Mouse (Mus musculus) neural tube, embryonic 10.5 days (tissue): ENCODE data around the gene Kif12.

ENCODE experiments used
- DNase-seq: peaks from one replicate; pipeline ENCODE4 v3.0.0-alpha.2; 2017; ENCODE audit warnings: low spot score; ENCODE audit errors: extremely low spot score

Kif12 gene

DNA sequence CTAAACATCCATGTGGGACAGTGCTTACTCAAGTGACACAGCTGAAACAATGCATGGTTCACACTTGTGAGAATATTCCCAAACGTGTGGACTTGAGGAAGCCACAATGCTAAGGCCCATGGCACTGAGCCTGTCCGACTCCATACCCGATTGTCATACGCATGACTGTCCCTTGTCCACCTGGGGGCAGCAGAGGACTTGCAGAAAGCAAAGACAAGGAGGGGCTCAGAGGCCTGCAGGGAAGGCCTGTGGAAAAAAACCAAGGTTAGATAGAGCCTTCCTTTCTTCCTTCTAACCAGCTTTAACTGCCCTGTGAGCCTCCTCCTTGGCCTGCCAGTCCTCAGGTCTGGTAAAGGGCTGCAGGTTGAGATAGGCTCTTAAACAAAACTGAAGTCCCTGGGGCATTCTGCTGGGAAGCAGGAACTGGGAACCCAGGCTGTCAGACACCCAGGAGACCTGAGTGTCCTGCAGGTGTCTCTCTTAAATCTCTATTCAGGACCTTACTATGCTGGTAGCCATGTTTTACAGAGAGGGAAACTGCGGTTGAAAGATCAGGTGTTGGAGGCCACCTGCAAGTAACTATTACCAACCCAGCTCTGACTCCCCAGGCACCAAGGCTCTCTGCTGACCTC, 12.9 kb downstream of the Kif12 start:
- peak; percentile 83 for DNase-seq

DNA sequence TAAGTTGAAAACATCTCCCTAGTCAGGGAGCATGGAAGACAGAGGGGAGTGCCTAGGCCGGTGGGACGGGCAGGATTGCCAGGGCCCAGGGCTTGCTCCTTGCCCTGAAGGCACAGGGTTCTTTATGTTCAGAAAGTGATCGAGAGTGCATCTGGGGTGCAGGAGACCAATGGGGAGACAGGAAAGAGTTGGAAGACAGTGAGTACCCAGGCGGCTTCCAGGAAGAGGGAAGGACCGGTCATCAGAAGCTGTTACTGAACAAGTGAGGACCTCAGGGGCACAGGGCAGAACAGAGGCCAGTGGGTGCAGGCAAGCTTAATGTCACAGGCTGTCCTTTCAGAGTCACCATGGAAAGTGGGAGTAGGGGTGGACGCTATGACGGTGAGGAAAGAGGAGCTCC, 13.7 kb downstream of the Kif12 start:
- DNase-seq = no peak

DNA sequence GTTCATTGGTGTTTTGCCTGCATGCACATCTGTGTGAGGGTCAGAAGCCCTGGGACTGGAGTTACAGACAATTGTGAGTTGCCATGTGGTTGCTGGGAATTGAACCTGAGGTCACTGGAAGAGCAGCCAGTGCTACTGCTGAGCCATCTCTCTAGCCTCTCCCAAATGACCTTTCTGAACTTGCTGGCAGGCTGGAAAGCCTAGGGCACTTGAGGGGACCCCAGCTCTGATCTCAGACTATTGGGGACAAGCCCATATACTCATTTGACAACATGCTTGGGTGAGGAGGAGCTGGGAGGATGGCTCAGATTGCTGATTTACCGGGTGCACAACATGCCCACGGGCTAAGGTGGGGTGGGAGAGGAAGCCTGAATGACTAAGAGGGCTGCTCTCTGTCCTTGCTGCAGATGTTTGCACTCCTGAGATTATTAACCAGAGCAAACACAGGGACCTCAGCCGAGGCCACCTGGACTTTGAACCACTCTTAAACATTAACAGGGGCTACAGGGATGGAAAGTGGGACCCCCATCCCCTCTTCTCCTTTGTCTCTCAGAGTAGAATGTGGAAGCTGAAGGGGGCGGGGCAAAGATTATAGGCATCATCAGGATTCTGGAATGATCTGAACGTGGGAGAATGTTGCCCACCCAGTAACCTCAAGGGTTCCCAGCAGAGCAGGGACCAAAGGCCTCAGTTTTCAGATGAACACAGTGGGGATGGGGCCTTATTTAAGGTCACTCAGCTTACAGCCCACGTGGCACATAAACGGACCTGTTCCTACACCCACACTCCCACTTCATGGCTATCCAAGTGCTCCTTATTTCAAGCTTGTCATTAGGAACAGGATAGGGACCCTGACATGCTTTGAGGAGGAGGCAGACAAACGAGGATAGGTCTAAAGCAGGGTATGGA, 15.0 kb downstream of the Kif12 start:
- DNase-seq = no peak

DNA sequence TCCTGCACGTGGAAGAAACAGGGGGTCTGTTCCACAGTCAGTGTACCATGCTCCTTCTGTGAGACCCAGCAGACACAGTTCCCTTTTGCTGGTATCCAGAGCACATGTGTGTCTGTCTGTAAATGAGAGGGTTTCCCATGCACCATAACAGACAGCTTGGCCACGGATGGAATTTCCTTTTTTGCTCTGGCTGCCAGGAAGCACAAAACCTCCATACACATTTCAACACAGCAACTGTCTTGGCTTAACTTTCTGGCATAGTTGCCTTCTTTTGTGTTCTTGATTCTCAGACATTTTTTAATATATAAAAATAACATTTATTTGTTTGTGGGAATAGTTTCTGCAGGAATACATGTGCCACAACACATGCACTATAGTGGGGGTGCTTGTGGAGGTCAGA, 16.3 kb downstream of the Kif12 start:
- no peak for DNase-seq

DNA sequence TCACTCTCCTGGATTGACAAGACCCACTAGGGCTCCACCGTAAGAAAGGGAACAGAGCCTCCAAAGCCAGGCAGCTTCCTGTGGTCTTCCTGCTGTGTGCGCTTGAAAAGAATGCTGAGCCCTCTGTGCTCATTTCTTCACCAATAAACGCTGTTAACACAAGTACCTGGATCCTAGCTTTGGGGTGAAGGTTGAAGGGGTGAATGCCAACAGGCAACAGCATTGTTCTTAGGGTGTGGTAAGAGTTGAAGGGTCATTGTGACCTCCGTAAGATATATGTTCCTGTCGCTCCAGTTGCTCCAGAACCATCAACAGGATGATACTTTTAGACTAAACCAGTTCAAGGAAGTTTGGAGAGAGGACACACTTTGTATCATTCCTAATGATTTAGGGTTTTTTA, 17.2 kb downstream of the Kif12 start, which contains the start of gene Ambp:
Ambp (minus strand) TSS at position 101 of the 400 bp plus-strand sequence.
- DNase-seq = no peak

DNA sequence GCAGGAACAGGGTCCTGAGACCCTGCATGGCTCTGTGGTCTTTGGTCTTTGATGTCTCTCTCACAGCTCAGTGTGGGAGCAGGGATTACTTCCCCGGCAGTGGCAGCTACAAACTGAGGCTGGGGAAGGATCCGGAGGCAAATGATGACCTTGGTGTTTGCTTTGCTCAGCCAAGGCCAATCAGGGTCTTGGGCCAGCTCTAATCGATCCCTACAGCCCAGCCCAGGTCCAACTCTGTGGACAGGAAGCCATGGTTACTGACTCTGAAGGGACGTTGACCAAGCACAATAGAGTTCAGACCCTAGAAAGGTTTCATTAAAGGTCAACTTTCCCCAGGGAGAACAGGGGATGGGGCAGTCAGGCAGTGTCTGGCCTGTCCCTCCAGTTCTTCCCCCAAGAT, 17.9 kb downstream of the Kif12 start:
- no peak for DNase-seq

DNA sequence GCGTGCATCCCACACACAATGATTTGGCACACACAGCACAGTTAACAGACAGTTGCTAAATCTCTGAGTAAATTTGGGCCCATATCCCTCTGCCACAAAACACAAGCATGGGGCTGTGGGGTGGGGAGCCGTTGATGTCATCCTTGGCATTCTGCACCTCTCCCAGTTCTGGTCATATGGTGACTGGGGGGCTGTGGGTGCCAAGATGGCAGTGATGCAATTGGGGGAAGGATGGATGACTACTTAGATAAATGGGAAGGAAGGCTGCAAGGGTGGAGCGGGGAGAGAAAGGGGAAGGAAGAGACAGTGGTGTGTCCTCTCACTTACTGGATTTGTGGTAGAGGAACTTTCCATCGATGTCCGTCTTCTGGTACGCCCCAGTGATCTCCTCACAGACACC, 20.8 kb downstream of the Kif12 start:
- no peak for DNase-seq

DNA sequence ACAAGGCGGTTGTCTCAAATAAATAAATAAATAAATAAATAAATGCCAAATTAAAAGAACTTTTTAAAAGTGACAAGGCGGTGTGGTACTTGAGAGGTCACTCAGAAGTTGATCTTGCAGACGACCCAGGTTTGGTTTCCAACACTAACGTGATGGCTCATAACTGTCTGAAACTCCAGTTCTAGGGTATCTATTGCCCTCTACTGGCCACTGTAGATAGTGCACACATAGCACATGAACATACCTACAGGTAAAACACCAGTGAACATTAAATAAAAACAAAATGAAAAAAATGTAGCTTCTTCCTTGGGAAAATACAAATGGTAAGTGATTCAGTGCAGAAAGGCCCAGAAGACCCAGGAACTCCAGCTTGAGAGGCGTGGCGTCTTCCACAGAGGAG, 24.7 kb downstream of the Kif12 start:
- no peak for DNase-seq

DNA sequence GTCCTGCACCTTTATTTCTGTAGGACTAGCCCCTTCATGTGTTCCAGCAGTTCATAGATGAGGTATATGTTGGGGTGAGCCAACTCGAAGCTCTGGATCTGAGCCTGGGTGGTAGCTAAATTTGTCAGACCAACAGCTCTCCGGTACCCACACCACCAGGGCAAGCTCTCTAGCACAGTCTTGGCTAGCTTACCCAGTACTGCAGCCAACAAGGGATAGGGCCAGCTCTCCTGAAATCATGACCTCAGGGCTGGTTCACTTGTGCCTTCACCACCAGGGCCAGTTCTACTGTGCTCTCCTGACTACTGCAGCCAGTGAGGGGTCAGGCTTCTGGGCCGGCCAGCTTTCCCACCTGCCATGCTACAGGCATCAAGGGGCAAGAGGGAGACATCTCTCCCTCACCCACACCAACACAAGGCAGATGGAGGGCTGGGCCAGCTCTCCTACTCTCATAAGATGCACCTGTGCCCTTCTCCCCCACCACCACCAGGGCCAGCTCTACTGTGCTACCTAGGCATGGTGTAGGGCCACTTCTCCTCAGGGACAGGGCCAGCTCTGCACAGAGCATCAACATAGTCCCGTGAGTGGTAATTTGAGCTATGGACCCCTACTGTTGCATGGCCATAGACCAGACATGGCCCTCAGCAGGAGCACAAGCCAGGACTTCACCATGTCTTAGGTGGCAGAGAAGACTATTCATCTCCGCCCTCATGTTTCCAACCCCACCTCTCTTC, 41.9 kb downstream of the Kif12 start:
- DNase-seq = no peak

DNA sequence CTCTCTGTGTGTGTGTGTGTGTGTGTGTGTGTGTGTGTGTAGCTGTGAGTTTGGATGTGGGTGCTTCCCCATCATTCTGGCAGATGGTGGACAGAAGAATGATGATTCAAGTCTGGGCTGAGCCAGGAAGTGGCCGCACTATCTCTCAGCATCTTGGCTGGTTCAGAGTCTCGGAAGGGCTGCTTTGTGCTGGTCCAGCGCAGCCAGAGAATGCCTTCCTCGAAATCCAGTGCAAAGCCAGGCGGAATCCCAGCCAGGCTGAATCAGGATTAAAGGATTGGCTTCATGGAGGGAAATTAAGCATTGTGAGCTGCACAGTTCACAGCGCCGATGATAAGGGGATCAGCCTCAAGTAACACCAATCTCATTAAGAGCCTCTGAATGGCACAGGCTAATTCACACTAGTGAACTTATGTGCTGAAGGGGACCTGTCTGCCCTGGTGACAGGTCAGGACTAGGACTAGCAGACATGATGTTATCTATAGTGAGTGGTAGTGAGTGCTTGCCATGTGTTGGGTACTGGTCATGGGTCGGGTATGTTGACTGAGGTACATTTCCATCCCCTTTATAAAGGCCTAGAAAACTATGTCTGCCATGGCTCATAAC, 47.0 kb downstream of the Kif12 start:
- no peak for DNase-seq

DNA sequence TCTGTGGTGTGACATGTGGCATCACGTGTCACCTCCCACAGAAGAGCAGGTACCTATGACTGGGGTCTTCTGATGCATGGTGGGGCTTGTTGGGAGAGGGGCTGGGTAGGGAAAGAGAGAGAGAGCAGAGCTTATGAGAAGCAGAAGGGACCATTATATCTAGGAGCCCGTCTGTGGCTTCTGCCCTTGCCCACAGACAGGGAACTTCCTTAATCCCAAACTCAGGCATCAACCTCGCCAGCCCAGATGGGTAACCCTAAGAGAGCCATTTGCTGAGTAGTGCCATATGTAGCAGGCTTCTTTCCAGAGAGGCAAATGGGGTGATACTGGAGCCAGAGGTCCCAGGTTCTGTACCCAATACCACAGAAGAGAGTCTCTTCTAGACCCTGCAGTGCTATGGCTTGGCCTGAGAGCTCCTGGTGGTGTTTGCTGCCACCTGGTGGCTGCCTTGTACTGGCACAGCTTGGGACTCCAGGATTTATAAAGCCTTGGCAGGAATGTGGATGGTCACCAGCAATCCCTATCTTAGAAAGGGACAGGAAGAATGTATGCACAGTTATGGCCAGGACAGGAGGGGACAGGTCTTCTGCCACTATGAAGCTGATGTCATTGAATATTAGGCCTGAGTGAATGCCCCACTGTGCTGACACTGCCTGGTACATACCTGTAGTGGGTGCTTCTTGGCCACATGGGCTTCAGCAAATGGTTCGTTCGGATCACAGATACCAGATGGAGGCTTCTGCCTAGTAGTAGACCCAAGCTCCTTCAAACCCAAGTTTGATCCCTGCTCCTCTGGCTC, 53.1 kb downstream of the Kif12 start:
- DNase-seq = peak; percentile 76
